Mouse (Mus musculus): ENCODE data around the gene Tbc1d5.

Tbc1d5 gene

DNA sequence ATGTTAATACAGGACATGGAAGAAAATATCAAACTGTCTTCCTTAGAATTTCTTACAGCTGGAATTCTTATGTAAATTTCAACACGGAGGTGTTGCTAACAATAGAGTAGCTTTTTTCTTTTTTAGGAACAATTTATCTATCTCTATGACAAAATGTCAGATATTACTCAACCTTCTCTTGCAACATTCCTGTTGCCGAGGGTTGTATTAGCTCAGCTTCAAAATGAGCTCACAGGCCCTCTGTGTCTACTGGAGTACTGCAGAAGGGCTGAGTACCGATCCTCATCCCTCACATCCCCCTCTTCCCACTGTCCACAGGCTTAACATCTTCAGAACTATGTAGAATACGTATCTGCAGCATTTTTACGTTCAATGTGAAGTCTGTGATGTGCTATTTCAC lies 302.7 kb downstream of the Tbc1d5 start:
- no peak for DNase-seq (ENCODE audit: low spot score in 2 of 2)

- no peak for DNase-seq (ENCODE audit: low spot score in 2 of 2)
These were observed 305.1 kb downstream of the Tbc1d5 start for GRCm38 (mm10) chr17:50874067-50874466.

- DNase-seq (ENCODE audit: low spot score in 2 of 2): no peak
These were observed 306.6 kb downstream of the Tbc1d5 start for GRCm38 (mm10) chr17:50872600-50872999.

GRCm38 (mm10) chr17:50867297-50867696 lies 311.9 kb downstream of the Tbc1d5 start:
- no peak for DNase-seq (ENCODE audit: low spot score in 2 of 2)

GRCm38 (mm10) chr17:50864781-50865180 lies 314.4 kb downstream of the Tbc1d5 start:
- no peak for DNase-seq (ENCODE audit: low spot score in 2 of 2)

DNA sequence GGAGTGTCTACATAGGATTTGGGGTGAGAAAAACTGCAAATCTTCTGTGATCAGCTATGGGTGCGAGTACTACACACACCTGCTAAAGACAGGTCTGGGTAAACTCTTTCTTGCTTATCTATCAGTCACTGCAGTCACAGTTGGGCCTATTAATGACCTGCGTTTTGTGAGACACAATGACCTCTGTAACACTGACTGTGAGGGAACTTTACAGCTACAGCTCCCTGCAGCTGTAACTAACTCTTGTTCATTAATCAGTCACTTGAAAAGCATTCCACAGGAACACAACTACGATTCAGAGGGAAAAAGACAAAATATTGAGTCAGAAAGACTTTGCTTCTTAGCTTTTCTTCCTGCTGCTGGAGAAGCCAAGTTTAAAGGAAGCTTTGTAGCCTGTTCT lies 325.9 kb downstream of the Tbc1d5 start:
- DNase-seq (ENCODE audit: low spot score in 2 of 2): no peak

GRCm38 (mm10) chr17:50851382-50851781 lies 327.8 kb downstream of the Tbc1d5 start:
- no peak for DNase-seq (ENCODE audit: low spot score in 2 of 2)

DNA sequence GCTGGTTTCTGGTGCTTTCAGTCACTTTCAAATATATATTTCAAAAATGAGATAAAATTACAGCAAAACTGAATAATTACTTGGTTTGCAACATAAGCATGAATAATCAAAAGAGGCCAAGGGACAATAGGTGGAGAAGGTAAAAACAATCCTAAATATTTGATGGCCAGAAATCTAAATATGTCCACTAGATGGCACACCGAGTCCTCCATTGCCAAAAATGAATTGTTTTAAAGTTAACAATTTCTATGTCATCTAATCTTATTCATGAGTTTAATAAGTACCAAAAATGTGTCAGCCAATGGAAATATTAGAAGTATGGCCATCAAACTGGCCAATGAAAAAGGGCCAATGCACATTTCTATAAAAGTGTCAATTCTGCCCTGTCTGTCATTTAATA lies 365.1 kb downstream of the Tbc1d5 start:
- no peak for DNase-seq (ENCODE audit: low spot score in 2 of 2)

DNA sequence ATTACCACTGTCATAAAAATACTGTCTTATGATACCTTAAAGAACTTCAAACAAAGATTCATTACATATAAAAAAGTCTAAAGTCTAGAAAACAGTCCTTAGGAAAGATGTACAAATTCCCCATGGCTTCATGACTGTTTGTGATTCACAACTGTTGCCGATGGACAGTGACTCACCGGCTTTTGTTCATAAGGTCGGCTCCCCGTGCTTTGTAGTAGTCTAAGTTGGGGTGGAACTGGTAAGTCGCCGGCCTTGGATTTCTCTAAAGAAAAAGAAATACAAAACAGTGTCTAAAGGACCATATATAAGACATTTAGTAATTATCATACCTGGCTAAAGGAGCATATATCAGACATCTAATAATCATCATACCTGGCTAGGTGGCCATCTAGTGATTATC lies 365.6 kb downstream of the Tbc1d5 start:
- no peak for DNase-seq (ENCODE audit: low spot score in 2 of 2)

GRCm38 (mm10) chr17:50805631-50806030 lies 373.5 kb downstream of the Tbc1d5 start:
- DNase-seq (ENCODE audit: low spot score in 2 of 2): no peak

- DNase-seq (ENCODE audit: low spot score in 2 of 2): no peak
These were observed 375.9 kb downstream of the Tbc1d5 start for GRCm38 (mm10) chr17:50803234-50803633.

DNA sequence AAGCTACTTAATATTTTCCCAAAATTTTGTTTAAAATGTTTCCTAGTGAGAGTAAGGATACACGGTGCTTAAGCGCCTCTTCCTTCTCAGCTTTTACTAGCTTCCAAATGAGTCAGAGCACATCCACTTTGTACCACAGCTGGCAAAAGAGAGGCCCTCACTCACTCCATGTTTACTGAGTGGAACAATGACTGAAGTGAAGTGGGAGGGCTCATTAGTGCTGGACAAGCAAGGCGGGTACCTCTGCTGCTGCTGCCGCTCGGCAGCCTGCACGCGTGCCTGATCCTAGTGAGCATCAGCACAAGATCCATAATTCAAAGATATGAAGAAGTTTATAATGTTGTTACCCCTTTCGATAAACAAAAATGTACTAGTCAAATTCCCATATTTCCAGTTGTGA lies 376.8 kb downstream of the Tbc1d5 start:
- no peak for DNase-seq (ENCODE audit: low spot score in 2 of 2)

GRCm38 (mm10) chr17:50795445-50796095 lies 383.6 kb downstream of the Tbc1d5 start:
- DNase-seq (ENCODE audit: low spot score in 2 of 2): peak; percentile 20 to 57

GRCm38 (mm10) chr17:50791671-50792070 lies 387.5 kb downstream of the Tbc1d5 start:
- no peak for DNase-seq (ENCODE audit: low spot score in 2 of 2)

GRCm38 (mm10) chr17:50788835-50789234 lies 390.3 kb downstream of the Tbc1d5 start:
- DNase-seq (ENCODE audit: low spot score in 2 of 2): no peak

GRCm38 (mm10) chr17:50775247-50775646 lies 403.9 kb downstream of the Tbc1d5 start:
- DNase-seq (ENCODE audit: low spot score in 2 of 2): no peak

GRCm38 (mm10) chr17:50764387-50764786 lies 414.8 kb downstream of the Tbc1d5 start:
- DNase-seq (ENCODE audit: low spot score in 2 of 2): no peak

DNA sequence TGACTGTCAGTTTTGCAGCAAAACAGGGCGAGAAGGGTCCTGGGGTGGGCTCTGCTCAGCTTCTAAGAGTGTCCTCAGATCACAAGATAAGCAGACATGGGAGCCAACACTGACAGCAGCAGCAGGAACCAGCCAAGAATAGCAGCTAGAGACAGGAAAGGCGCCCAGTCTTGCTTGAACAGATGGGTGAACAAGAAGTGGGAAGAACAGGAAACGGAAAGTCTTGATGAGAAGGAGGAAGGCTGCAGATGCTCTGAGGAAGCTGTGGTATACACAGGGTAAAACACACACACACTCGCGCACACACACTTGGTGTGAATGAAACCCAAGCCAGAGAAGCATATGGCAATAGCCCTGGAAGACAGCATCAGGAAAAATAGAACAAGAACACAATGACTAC lies 415.7 kb downstream of the Tbc1d5 start:
- no peak for DNase-seq (ENCODE audit: low spot score in 2 of 2)

DNA sequence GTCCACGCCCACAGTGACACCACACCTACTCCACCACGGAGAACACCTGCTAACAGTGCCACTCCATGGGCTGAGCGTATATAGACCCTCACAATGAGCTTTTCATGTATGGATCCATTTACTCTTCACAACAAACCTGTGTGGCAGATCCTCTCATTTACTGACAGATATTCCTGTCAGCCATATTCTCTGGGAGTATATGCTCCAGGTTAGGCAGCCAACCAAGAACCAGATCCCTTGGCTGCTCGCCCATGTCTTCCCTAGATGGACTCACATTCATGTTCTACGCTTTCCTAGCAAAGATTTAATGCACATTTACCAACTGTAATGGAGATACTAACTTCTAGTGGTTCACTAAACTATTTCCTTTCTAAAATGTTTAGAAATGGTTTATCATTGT lies 416.9 kb downstream of the Tbc1d5 start:
- no peak for DNase-seq (ENCODE audit: low spot score in 2 of 2)

DNA sequence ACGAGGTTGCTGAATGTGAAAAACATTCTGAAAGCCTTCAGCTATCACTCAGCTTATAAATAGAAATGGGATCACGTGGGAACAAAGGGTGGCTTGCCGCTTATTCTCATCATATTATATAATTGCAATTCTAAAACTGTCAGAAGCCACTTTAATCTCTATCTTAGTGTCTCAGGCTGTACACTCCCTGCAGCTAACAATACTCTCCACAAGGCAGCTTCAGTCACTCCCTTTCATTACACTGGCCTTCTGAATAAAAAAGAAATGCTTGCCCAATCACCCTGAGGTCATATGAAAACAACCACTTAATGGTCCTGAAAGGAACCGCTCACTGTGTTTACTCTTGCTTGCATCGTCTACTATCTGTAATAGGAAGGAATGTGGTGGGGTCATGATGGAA lies 418.1 kb downstream of the Tbc1d5 start:
- no peak for DNase-seq (ENCODE audit: low spot score in 2 of 2)

- DNase-seq (ENCODE audit: low spot score in 2 of 2): no peak
These were observed 425.6 kb downstream of the Tbc1d5 start for GRCm38 (mm10) chr17:50753356-50754138.

DNA sequence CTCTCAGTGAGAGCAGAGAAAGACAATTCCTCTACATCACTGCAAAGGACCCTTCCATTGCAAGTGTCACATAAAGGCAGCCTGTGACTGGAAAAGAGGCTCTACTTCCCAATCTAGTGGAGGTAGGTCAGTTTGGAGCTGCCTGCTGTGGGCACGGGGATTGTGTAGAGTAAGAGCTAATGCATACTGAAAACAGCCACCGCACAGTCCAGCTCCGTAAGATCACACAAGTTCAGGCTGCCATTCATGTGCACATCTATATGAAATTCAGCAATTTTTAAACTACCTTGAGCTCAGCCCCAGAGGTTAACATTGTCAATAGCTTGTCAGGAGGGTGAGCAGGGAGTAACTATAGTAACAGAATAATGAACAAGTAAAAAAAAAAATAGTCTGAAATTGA lies 426.4 kb downstream of the Tbc1d5 start:
- DNase-seq (ENCODE audit: low spot score in 2 of 2): no peak

DNA sequence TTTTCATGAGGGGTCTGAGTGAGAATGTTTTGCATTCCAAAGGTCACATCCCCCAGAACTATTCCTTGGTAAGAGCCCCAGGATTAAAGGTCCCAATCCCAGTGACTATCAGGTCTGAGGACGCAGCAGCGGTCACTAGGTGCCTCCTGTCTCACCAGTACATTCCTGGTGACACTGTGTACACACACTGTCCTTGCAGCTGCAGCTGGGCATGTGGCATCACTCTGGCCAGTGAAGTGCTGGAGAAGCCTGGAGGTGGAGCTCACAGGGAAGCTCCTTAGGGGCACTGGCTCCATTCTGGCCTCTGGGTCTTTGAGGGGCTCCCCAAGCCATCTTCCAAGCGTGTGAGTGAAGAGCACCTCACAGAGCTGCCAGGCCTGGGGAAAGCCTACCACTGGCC lies 427.2 kb downstream of the Tbc1d5 start:
- DNase-seq (ENCODE audit: low spot score in 2 of 2): no peak
